Mouse (Mus musculus) E14TG2a.4 (cell line): ENCODE results near the gene Cyp11a1.

Experiments
- H3K27me3 ChIP-seq: 2 replicates; pipeline ENCODE4 v1.6.1; 2014; ENCODE audit warnings: low read length, control low read depth; ENCODE audit not compliant: insufficient read depth
- H3K36me3 ChIP-seq: 2 replicates; pipeline ENCODE4 v1.6.1; 2014; ENCODE audit warnings: low read length, control low read depth; ENCODE audit not compliant: insufficient read depth
- H3K4me1 ChIP-seq: replicated peaks from 2 replicates; pipeline ENCODE4 v1.6.1; 2014; ENCODE audit warnings: low read depth, low read length, control low read depth
- H3K4me3 ChIP-seq: replicated peaks from 2 replicates; pipeline ENCODE4 v1.5.1; 2014; ENCODE audit warnings: mild to moderate bottlenecking, low read length
- H3K9me3 ChIP-seq: 2 replicates; pipeline ENCODE4 v1.6.1; 2014; ENCODE audit warnings: low read length, control low read depth
- CTCF ChIP-seq: conservative IDR thresholded peaks from 2 replicates; pipeline ENCODE4 v1.5.1; 2014; ENCODE audit warnings: low read length
- NANOG ChIP-seq: IDR thresholded peaks from 2 replicates; pipeline ENCODE4 v1.6.1; 2014; ENCODE audit warnings: borderline replicate concordance, low read length, mixed read lengths
- POU5F1 ChIP-seq: IDR thresholded peaks from 2 replicates; pipeline ENCODE4 v1.6.1; 2014; ENCODE audit warnings: low read length, borderline replicate concordance

Gene Cyp11a1

GRCm38 (mm10) chr9:57998032-57998659 is 8.1 kb upstream of the Cyp11a1 start:
- Histone ChIP-seq H3K9me3 (no peaks in the 10 kb centered on the region), H3K4me3 (peak overlapping the region; percentile 81), H3K4me1 (peaks cover 51% of the 10 kb centered on the region), H3K36me3 (no peaks in the 10 kb centered on the region), H3K27me3 (0 out of 2 replicates have a peak, but pooled peaks cover 3% of the 10 kb centered on the region)
- TF ChIP-seq CTCF (peak; percentile 49), NANOG (no peak), POU5F1 (no peak)

GRCm38 (mm10) chr9:57998685-57999084 is 7.5 kb upstream of the Cyp11a1 start:
- Histone ChIP-seq H3K27me3 (0 out of 2 replicates have a peak, but pooled peaks cover 3% of the 10 kb centered on the region), H3K9me3 (peaks cover under 1% of the 10 kb centered on the region; the same call in 1 of the 2 replicates), H3K4me1 (peaks cover 55% of the 10 kb centered on the region), H3K4me3 (no peak overlapping the region), H3K36me3 (no peaks in the 10 kb centered on the region)
- TF ChIP-seq CTCF: no peak
- no peak for TF ChIP-seq NANOG
- TF ChIP-seq POU5F1: no peak

GRCm38 (mm10) chr9:57999676-58000075 is 6.5 kb upstream of the Cyp11a1 start:
- Histone ChIP-seq H3K9me3 (peaks cover 10% of the 10 kb centered on the region), H3K4me3 (no peak overlapping the region)
- no peak for TF ChIP-seq POU5F1
- TF ChIP-seq NANOG: no peak
- TF ChIP-seq CTCF: no peak

GRCm38 (mm10) chr9:58003272-58003671 is 2.9 kb upstream of the Cyp11a1 start:
- H3K36me3 ChIP-seq: peaks cover 7% of the 10 kb centered on the region; the same call in 1 of the 2 replicates
- H3K9me3 ChIP-seq: peaks cover 28% of the 10 kb centered on the region
- peak overlapping the region; percentile 13; the same call in 1 of the 2 replicates for H3K4me3 ChIP-seq
- H3K27me3 ChIP-seq: no peaks in the 10 kb centered on the region
- TF ChIP-seq POU5F1 (no peak), NANOG (no peak), CTCF (no peak)
- H3K4me1 ChIP-seq: peaks cover 76% of the 10 kb centered on the region

More at GRCm38 (mm10) chr9:57999676-58000075, 6.5 kb upstream of the Cyp11a1 start:
- Histone ChIP-seq H3K4me1 (peaks cover 62% of the 10 kb centered on the region), H3K36me3 (no peaks in the 10 kb centered on the region), H3K27me3 (0 out of 2 replicates have a peak, but pooled peaks cover 3% of the 10 kb centered on the region)

GRCm38 (mm10) chr9:58008336-58009014 is 2.3 kb downstream of the Cyp11a1 start:
- Histone ChIP-seq H3K9me3 (peaks cover 28% of the 10 kb centered on the region), H3K4me3 (peak overlapping the region; percentile 65), H3K4me1 (peaks cover 85% of the 10 kb centered on the region), H3K27me3 (peaks cover 8% of the 10 kb centered on the region), H3K36me3 (peaks cover 7% of the 10 kb centered on the region; the same call in 1 of the 2 replicates)
- TF ChIP-seq NANOG: no peak
- TF ChIP-seq POU5F1: no peak
- no peak for TF ChIP-seq CTCF

GRCm38 (mm10) chr9:58009015-58009362 is 2.8 kb downstream of the Cyp11a1 start:
- peaks cover 80% of the 10 kb centered on the region for H3K4me1 ChIP-seq
- peaks cover 8% of the 10 kb centered on the region for H3K27me3 ChIP-seq
- H3K36me3 ChIP-seq: peaks cover 7% of the 10 kb centered on the region; the same call in 1 of the 2 replicates
- peaks cover 24% of the 10 kb centered on the region for H3K9me3 ChIP-seq
- peak overlapping the region; percentile 65 for H3K4me3 ChIP-seq
- TF ChIP-seq NANOG (no peak), CTCF (no peak), POU5F1 (no peak)

GRCm38 (mm10) chr9:58009588-58009987 is 3.4 kb downstream of the Cyp11a1 start:
- peaks cover 79% of the 10 kb centered on the region for H3K4me1 ChIP-seq
- TF ChIP-seq POU5F1 (no peak), NANOG (no peak), CTCF (peak; percentile 50)

GRCm38 (mm10) chr9:58011027-58011426 is 4.8 kb downstream of the Cyp11a1 start:
- TF ChIP-seq POU5F1: no peak

More at GRCm38 (mm10) chr9:58009588-58009987, 3.4 kb downstream of the Cyp11a1 start:
- Histone ChIP-seq H3K4me3 (no peak overlapping the region), H3K27me3 (peaks cover 8% of the 10 kb centered on the region), H3K36me3 (peaks cover 7% of the 10 kb centered on the region; the same call in 1 of the 2 replicates), H3K9me3 (peaks cover 19% of the 10 kb centered on the region)

More at GRCm38 (mm10) chr9:58011027-58011426, 4.8 kb downstream of the Cyp11a1 start:
- Histone ChIP-seq H3K4me3 (0 out of 2 replicates have a peak overlapping the region, but pooled peaks have one; percentile 3), H3K4me1 (peaks cover 78% of the 10 kb centered on the region), H3K9me3 (peaks cover 6% of the 10 kb centered on the region), H3K36me3 (peaks cover 2% of the 10 kb centered on the region; the same call in 1 of the 2 replicates), H3K27me3 (peaks cover 9% of the 10 kb centered on the region)
